Mouse (Mus musculus) kidney, postnatal 0 days (tissue): ENCODE measurements around the gene Plekhm3. TPM values are rescaled to one million over a fixed set of nuclear protein-coding genes. Genes with fewer than 3 reads are reported as not detected.

Source experiments
- ATAC-seq: fragments of 200-750 bp; cut with Nextera tagmentation; replicated peaks from 2 replicates; pipeline ENCODE4 v1.8.0; 2017; ENCODE audit warnings: low read depth, moderate number of reproducible peaks, moderate TSS enrichment, moderate library complexity; ENCODE audit not compliant: low FRiP score
- DNase-seq: peaks from one replicate; pipeline ENCODE4 v3.0.0-alpha.2; 2016; ENCODE audit warnings: low spot score
- H3K27ac ChIP-seq: fragments of 300-500 bp; sonication (generic); 2 replicates; pipeline ENCODE4 v1.5.1; 2014; ENCODE audit warnings: mild to moderate bottlenecking
- H3K27me3 ChIP-seq: fragments of 300-500 bp; sonication (generic); 2 replicates; pipeline ENCODE4 v1.6.1; 2014; ENCODE audit warnings: low read length, mixed read lengths; ENCODE audit not compliant: insufficient read depth
- H3K36me3 ChIP-seq: fragments of 300-500 bp; sonication (generic); 2 replicates; pipeline ENCODE4 v1.6.1; 2014; ENCODE audit warnings: low read length, mixed read lengths; ENCODE audit not compliant: insufficient read depth
- H3K4me1 ChIP-seq: fragments of 300-500 bp; sonication (generic); replicated peaks from 2 replicates; pipeline ENCODE4 v1.6.1; 2014; ENCODE audit warnings: antibody characterized with exemption, low read length, mixed read lengths; ENCODE audit not compliant: insufficient read depth
- H3K4me2 ChIP-seq: fragments of 300-500 bp; sonication (generic); 2 replicates; pipeline ENCODE4 v1.6.1; 2014; ENCODE audit warnings: mild to moderate bottlenecking, low read length, moderate library complexity, mixed read lengths
- H3K4me3 ChIP-seq: fragments of 300-500 bp; sonication (generic); replicated peaks from 2 replicates; pipeline ENCODE4 v1.5.1; 2014; ENCODE audit warnings: low read depth, low read length
- H3K9ac ChIP-seq: fragments of 300-500 bp; sonication (generic); 2 replicates; pipeline ENCODE4 v1.6.1; 2014; ENCODE audit warnings: low read depth, low read length
- H3K9me3 ChIP-seq: fragments of 300-500 bp; sonication (generic); replicated peaks from 2 replicates; pipeline ENCODE4 v1.6.1; 2016; ENCODE audit warnings: low read length, inconsistent platforms, mixed read lengths
- CTCF ChIP-seq: IDR thresholded peaks from 2 replicates; pipeline ENCODE4 v1.5.1; 2016; ENCODE audit warnings: antibody characterized with exemption, low read depth, mild to moderate bottlenecking, moderate library complexity
- WGBS: fragments of 180-500 bp; shearing (Covaris S2); extraction: QIAGEN DNeasy Blood & Tissue Kit; methylation state at CpG from one replicate; pipeline ENCODE4 v1.1.7; 2014; 5-methylcytosine and 5-hydroxymethylcytosine counted together
- polyA plus RNA-seq: library from polyadenylated mRNA; unstranded; fragments of >200 nt; fragmentation: Nextera tagmentation; extraction: Ambion mirVana; gene quantifications from 2 replicates; pipeline ENCODE4 v1.2.1, GENCODE M21; 2015

Plekhm3 gene
- polyA plus RNA-seq, 1 experiment from 2014 or later, result 4.0 TPM

- Histone ChIP-seq H3K9ac (no peak overlapping the region), H3K4me1 (peaks cover 9% of the 10 kb centered on the region; the same call in 1 of the 2 replicates), H3K4me3 (no peak overlapping the region), H3K36me3 (no peaks in the 10 kb centered on the region), H3K4me2 (no peak overlapping the region), H3K9me3 (no peaks in the 10 kb centered on the region), H3K27ac (no peak overlapping the region), H3K27me3 (no peaks in the 10 kb centered on the region)
- ATAC-seq, result no peak
- 31% methylated on average over 2 of the region's 2 CpGs for WGBS
- no peak for DNase-seq
- TF ChIP-seq CTCF, result no peak
These were observed 125.1 kb downstream of the Plekhm3 start for GRCm38 (mm10) chr1:64831552-64831951.

- Histone ChIP-seq H3K36me3 (no peaks in the 10 kb centered on the region), H3K27me3 (no peaks in the 10 kb centered on the region), H3K9me3 (no peaks in the 10 kb centered on the region), H3K27ac (no peak overlapping the region), H3K4me3 (no peak overlapping the region), H3K9ac (no peak overlapping the region), H3K4me1 (peaks cover 9% of the 10 kb centered on the region; the same call in 1 of the 2 replicates), H3K4me2 (no peak overlapping the region)
- TF ChIP-seq CTCF, result no peak
- 98% methylated on average over 5 of the region's 5 CpGs for WGBS
- no peak for DNase-seq
- no peak for ATAC-seq
These were observed 129.2 kb downstream of the Plekhm3 start for GRCm38 (mm10) chr1:64827434-64827833.

DNA sequence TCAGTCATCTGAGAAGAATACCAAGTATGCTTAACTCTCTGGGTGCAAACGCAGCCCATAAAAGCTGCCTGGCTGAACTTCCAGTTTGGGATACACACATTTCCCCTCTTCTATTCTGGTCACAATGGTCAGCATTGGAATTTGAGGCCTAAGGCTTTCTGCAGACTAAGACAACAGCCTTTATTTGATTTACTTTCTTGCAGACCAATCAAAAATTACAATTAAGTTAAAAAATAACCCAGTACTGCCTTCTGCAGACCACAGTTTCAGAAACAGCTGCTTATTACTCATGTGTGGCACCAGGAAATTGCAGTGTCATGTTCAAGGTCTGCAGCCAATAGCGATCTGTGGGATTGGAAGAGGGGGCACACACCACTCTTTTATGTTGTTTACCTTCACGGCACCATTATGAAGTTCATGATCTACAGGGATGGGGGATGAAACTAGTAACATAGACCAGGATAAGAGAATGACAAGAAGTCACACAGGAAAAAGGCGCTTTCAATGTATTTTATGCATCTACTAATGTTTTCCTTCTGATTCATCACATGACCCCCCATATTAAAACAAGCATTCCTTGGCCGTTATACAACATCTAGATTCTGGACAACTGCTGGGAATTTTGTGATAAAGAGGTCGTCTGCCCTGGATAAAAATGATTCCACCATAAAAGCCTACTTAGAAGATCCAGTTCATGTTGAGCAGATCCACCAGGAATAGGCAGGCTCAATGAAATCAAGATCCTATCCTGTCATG lies 130.1 kb downstream of the Plekhm3 start:
- Histone ChIP-seq H3K27ac (no peak overlapping the region), H3K4me1 (peaks cover 9% of the 10 kb centered on the region; the same call in 1 of the 2 replicates), H3K9me3 (no peaks in the 10 kb centered on the region), H3K4me3 (no peak overlapping the region), H3K36me3 (no peaks in the 10 kb centered on the region), H3K4me2 (no peak overlapping the region), H3K27me3 (no peaks in the 10 kb centered on the region), H3K9ac (no peak overlapping the region)
- DNase-seq, result peak; percentile 69
- no peak for TF ChIP-seq CTCF
- 51% methylated on average over 6 of the region's 6 CpGs for WGBS
- ATAC-seq, result no peak; the same call in 1 of the 2 replicates

DNA sequence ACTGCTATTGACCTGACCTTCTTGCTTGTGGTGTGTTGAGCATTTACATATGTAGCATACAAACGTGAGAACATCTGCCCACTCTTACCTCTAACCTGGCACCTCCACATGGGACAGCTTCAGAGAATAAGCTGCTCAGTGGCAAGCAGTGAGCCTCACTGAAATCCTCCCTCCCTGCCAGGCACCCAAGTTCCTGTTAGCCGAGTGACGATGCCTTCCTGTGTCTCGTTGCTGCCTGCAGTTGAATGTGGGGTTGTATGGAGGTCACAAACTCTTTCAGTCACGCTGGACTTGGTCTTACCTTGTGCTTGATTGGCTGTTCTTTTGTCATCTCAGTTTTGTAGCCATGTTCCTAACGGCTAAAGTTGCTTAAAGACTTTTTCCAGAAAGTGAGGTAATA lies 133.1 kb downstream of the Plekhm3 start:
- no peaks in the 10 kb centered on the region for H3K27me3 ChIP-seq
- H3K27ac ChIP-seq, result no peak overlapping the region
- no peak overlapping the region for H3K4me3 ChIP-seq
- no peak for ATAC-seq
- peaks cover 9% of the 10 kb centered on the region; the same call in 1 of the 2 replicates for H3K4me1 ChIP-seq
- H3K36me3 ChIP-seq, result no peaks in the 10 kb centered on the region
- 44% methylated on average over 6 of the region's 6 CpGs for WGBS
- no peak for DNase-seq
- H3K9me3 ChIP-seq, result no peaks in the 10 kb centered on the region
- H3K4me2 ChIP-seq, result no peak overlapping the region
- TF ChIP-seq CTCF, result no peak
- H3K9ac ChIP-seq, result no peak overlapping the region

DNA sequence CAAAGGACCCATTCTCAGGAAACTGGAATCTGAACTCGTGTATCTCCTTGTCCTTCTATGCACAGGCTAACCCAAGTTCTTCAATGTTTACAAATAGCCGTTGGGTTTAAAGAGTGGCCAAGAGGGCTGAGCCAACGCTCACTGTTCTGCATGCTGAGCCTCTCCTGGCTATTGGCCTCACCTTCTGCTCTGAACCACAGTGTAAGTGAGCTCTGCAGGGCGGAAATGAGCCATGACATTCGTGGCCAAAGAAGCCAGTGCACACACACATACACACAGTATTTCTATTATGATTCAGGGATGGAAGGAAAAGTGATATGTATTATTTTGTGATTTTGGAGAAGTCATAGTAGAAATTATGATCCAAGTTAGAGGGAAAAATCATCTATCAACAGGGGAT lies 138.9 kb downstream of the Plekhm3 start:
- no peak for ATAC-seq
- no peak for TF ChIP-seq CTCF
- 82% methylated on average over 5 of the region's 5 CpGs for WGBS

GRCm38 (mm10) chr1:64813182-64813581 lies 143.4 kb downstream of the Plekhm3 start:
- H3K4me1 ChIP-seq, result no peaks in the 10 kb centered on the region
- ATAC-seq (no peak), DNase-seq (no peak)
- H3K9ac ChIP-seq, result no peak overlapping the region
- no peak for TF ChIP-seq CTCF
- no peaks in the 10 kb centered on the region for H3K36me3 ChIP-seq
- H3K4me2 ChIP-seq, result no peak overlapping the region
- H3K27ac ChIP-seq, result no peak overlapping the region
- H3K9me3 ChIP-seq, result no peaks in the 10 kb centered on the region
- H3K4me3 ChIP-seq, result no peak overlapping the region
- H3K27me3 ChIP-seq, result no peaks in the 10 kb centered on the region
- 98% methylated on average over 2 of the region's 2 CpGs for WGBS

More for the DNA sequence above, 138.9 kb downstream of the Plekhm3 start:
- no peaks in the 10 kb centered on the region for H3K4me1 ChIP-seq
- no peaks in the 10 kb centered on the region for H3K36me3 ChIP-seq
- no peak for DNase-seq
- H3K27me3 ChIP-seq, result no peaks in the 10 kb centered on the region
- no peak overlapping the region for H3K4me3 ChIP-seq
- H3K4me2 ChIP-seq, result no peak overlapping the region
- H3K9me3 ChIP-seq, result no peaks in the 10 kb centered on the region
- no peak overlapping the region for H3K9ac ChIP-seq
- H3K27ac ChIP-seq, result no peak overlapping the region

DNA sequence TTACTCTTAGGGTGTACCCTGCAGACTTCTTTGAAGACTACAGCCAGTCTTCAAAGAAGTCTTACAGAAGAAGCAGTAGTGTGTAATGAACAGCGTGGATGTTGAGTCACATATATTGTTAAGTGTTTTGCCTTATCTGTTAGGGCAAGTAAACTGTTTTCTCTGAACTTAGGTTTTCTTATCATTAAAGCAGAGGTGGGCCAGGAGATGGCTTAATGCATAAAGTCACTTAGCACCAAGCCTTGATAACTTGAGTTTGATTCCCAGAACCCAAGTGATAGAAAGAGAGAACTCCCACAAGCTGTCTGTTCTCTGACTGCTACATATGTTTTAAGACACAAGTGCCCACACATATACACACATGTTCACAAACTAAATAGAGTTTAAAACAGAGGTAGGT lies 144.7 kb downstream of the Plekhm3 start:
- H3K9me3 ChIP-seq, result no peaks in the 10 kb centered on the region
- no peaks in the 10 kb centered on the region for H3K27me3 ChIP-seq
- WGBS, result 97% methylated on average over 1 of the region's 1 CpGs
- no peak for TF ChIP-seq CTCF
- no peak overlapping the region for H3K4me2 ChIP-seq
- H3K4me3 ChIP-seq, result no peak overlapping the region
- ATAC-seq (no peak), DNase-seq (no peak)
- no peaks in the 10 kb centered on the region for H3K4me1 ChIP-seq
- H3K9ac ChIP-seq, result no peak overlapping the region
- no peaks in the 10 kb centered on the region for H3K36me3 ChIP-seq
- no peak overlapping the region for H3K27ac ChIP-seq
